Mouse (Mus musculus): ENCODE measurements around the gene Iyd.

DNA sequence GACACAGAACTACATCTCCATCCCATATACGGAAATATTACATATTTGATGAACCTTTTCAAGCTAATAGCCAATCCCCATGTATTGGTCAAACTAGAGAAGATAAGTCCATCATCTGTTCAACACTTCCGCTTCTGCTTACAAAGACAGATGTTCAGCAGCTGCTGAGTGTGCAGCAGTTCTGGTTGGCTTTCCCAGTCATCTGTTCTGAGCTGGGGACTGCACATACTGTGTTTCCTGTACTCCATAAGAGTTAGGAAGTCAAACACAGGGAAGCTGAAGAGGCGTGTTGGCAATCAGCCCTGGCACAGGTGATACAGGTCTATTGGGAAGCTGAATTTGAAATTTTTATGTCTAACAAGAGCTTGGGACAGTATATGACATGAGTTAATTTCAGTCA, 57.7 kb downstream of the Iyd start:
- TF ChIP-seq CTCF (IDR thresholded peaks at IDR 0.05; ENCODE audit: low read depth, low read length) (no peak), POLR2A (IDR thresholded peaks at IDR 0.05; ENCODE audit: borderline replicate concordance, low read depth, low read length) (no peak)
